Mouse (Mus musculus) embryonic fibroblast, embryonic 13.5 days (primary cell): ENCODE results near the gene Cstb. TPM values are rescaled to one million over a fixed set of nuclear protein-coding genes. Genes with fewer than 3 reads are reported as not detected.

Experiments
- H3K27ac ChIP-seq: 2 replicates; pipeline ENCODE4 v1.5.1; 2012; ENCODE audit warnings: low read length, control low read depth, inconsistent platforms; ENCODE audit not compliant: insufficient read depth
- H3K4me1 ChIP-seq: 2 replicates; pipeline ENCODE4 v1.6.1; 2011; ENCODE audit warnings: low read length; ENCODE audit not compliant: control insufficient read depth, insufficient read depth
- H3K4me3 ChIP-seq: 2 replicates; pipeline ENCODE4 v1.5.1; 2011; ENCODE audit warnings: mild to moderate bottlenecking, control low read depth, low read length; ENCODE audit not compliant: insufficient read depth
- CTCF ChIP-seq: IDR thresholded peaks from 2 replicates; pipeline ENCODE4 v1.5.1; 2011; ENCODE audit warnings: mild to moderate bottlenecking, control low read depth, low read length, moderate library complexity, borderline replicate concordance; ENCODE audit not compliant: insufficient read depth
- POLR2A ChIP-seq: IDR thresholded peaks from 2 replicates; pipeline ENCODE4 v1.6.1; 2011; ENCODE audit warnings: low read depth, mild to moderate bottlenecking, control low read depth, low read length, moderate library complexity
- polyA plus RNA-seq: library from polyadenylated mRNA; stranded (reverse); fragments of >200 nt; gene quantifications from 2 replicates; pipeline ENCODE4 v1.2.4, GENCODE M21; 2011; ENCODE audit warnings: low read depth; ENCODE audit not compliant: missing spikeins, insufficient read length

The Cstb gene
- polyA plus RNA-seq, 1 experiment = 386 TPM

DNA sequence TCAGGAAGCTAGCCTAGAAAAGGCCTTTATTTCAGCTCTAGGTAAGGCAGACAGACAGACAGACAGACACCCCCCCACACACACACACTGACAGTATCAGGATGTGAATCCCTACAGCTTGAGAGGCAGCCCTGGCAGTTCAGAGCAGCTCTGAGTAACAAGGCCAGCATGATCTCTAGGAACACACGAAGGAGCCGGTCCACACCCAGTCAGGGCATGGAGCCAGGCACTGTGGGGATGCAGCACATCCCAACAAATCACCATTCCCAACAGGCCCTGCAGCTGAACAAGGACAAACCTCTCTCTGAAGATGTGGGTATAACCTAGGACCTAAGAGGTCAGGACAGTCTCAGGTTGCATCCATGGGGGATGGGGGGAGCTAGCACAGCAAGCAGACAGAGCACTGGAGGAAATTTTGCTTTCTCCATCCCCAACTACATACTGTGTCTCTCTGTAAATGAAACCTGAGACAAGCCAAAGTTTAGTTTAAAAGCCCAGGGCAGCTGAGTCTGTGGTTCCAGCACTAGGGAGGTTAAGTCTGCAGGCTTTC, 42.4 kb downstream of the Cstb start:
- no peak overlapping the region for H3K4me3 ChIP-seq
- H3K4me1 ChIP-seq = peaks cover 10% of the 10 kb centered on the region; the same call in 1 of the 2 replicates
- TF ChIP-seq POLR2A (no peak), CTCF (no peak)
- no peak overlapping the region for H3K27ac ChIP-seq

DNA sequence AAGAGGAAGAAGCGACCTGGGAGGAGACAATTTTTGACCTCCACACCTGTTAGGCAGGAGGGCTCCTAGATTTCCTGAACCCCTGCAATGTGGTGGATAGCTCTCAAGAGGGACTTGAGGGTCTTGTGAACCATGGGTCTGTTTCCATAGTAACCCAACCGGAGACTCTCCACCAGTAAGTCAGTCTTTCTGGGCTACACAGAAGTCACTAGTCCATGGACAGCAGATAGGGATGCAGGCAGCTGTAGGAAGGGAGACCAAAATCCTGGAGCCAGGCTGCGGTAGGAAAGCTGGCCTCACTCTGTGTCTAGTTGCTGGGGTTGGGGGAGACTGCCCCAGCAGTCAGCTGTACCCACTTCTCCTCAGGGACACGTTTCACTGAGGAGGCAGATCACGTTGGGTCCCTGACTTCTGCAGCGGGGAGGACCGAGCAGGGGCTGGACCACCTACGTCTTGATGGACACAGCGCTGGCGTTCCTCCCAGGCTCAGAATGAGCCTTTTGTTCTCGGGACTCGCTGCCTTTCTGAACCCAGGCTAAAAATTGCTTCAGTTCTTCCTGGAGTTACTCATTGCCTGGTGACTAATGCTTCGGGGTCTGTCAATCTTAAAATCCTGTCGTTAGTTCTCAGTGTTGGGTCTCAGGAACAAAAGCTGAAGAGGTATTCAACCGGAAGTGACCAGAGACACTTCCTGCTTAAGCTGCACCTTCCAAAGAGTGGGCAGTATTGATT, 45.3 kb downstream of the Cstb start:
- Histone ChIP-seq H3K27ac (peak overlapping the region; percentile 46), H3K4me1 (peaks cover 10% of the 10 kb centered on the region), H3K4me3 (no peak overlapping the region)
- TF ChIP-seq POLR2A = peak; percentile 43; the same call in 1 of the 2 replicates
- no peak for TF ChIP-seq CTCF

DNA sequence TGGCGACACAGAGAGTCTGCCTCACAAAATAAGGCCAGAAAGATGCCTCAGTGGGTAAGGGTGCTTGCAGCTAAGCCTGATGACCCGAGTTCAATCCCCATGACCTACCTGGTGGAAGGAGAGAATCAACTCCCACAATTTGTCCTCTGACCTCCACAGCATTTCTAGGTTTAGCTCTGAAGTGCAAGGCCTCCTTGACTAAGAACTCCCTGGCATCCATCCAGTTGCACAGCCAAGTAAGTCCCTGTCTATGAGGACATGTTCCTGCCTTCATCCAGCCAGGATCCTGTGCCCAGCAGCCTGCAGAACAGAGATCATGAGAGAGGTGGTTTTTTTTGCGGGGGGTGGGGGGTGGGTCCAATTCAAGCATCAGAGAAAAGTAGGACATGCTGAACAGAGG, 46.6 kb downstream of the Cstb start:
- H3K4me3 ChIP-seq = no peak overlapping the region
- peaks cover 10% of the 10 kb centered on the region for H3K4me1 ChIP-seq
- no peak for TF ChIP-seq CTCF
- no peak for TF ChIP-seq POLR2A
- no peak overlapping the region for H3K27ac ChIP-seq

DNA sequence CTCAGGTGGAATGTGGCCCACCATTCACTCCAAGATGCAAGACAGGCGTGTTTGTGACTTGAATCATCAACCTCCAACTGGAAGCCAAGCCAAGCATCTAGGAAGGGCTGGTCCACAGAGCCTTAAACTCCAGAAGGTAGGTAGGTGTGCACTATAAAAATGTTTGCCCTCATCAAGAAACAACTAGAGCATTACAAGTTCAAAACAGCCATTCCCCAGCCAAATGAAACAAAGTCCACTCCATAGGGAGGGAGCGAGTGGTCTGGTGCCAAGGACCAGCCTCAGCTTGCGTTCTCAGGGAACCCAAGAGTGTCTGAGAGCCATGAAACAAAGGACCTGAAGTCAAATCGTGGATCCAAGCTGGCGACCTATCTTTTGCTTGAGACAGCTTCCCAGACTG, 48.0 kb downstream of the Cstb start:
- H3K4me3 ChIP-seq = no peak overlapping the region
- peaks cover 5% of the 10 kb centered on the region for H3K4me1 ChIP-seq
- H3K27ac ChIP-seq = no peak overlapping the region
- TF ChIP-seq CTCF = no peak
- no peak for TF ChIP-seq POLR2A

DNA sequence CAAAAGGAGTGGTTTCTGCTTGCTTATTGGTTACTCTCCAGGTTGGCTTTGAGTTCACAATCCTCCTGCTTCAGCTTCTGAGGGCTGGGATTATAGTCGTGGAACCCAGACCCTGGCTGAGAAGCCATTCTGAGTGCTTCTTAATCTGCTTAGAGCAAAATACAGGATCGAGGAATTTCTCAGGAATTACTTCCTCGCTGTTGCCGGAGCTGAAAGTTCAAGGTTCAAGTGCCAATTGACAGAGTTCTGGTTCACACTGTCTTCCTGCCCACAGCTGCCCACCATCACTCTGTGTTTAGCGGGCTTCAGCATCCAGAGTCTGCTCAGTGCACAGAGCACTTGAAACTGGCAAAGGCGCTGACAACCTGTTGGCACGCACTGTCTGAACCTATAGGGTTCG, 49.3 kb downstream of the Cstb start:
- H3K4me3 ChIP-seq = no peak overlapping the region
- peaks cover 5% of the 10 kb centered on the region for H3K4me1 ChIP-seq
- H3K27ac ChIP-seq = no peak overlapping the region
- TF ChIP-seq POLR2A (no peak), CTCF (no peak)

DNA sequence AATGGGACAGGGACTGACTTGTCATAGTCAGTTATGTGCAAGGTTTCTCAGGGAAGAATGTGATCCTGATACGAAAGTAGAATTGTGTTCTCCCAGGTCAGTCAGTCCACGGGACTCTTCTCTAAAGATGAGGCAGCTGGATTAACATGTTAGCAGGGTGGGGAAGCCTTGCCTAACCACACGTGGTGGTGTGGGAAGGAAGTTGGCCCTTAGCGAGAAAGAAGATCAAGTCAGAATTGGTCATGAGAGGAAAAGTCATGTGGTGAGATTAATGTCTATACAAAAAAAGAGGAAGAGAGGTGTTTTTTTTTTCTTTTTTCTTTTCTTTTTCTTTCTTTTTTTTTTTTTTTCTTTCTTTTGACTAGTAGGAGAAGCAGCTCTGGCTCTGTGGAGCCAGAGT, 51.4 kb downstream of the Cstb start:
- H3K4me3 ChIP-seq = no peak overlapping the region
- no peaks in the 10 kb centered on the region; the same call in 1 of the 2 replicates for H3K4me1 ChIP-seq
- no peak overlapping the region for H3K27ac ChIP-seq
- TF ChIP-seq POLR2A = no peak
- no peak for TF ChIP-seq CTCF

Other genes starting within 250 kb of the Cstb start
- gene Pwp2, start 240.5 kb upstream of the Cstb start, polyA plus RNA-seq = 9.1 and 10.8 TPM in 2 replicates
- gene Trappc10, start 181.0 kb upstream of the Cstb start, polyA plus RNA-seq = 28.8 and 31.0 TPM in 2 replicates
- 43.7 and 45.4 TPM in 2 replicates for gene Agpat3, start 73.2 kb upstream of the Cstb start, polyA plus RNA-seq
- 130 and 139 TPM in 2 replicates for gene Rrp1, start 12.6 kb upstream of the Cstb start, polyA plus RNA-seq
- gene Pdxk, start 39.3 kb downstream of the Cstb start, polyA plus RNA-seq = 8.4 and 12.4 TPM in 2 replicates
- not detected in 2 replicates for gene Olfr1358, start 91.8 kb downstream of the Cstb start, polyA plus RNA-seq
- 42.7 and 55.5 TPM in 2 replicates for gene Ilvbl, start 148.7 kb downstream of the Cstb start, polyA plus RNA-seq
- 50.5 and 52.8 TPM in 2 replicates for gene Syde1, start 166.3 kb downstream of the Cstb start, polyA plus RNA-seq
- gene Olfr1357, start 192.4 kb downstream of the Cstb start, polyA plus RNA-seq = not detected in 2 replicates